Mouse (Mus musculus): ENCODE results near the gene Slc34a1. TPM values are rescaled to one million over a fixed set of nuclear protein-coding genes. Genes with fewer than 3 reads are reported as not detected.
"Not testable (repeated sequence)": the region's sequence is repeated elsewhere in the genome, so short reads cannot be mapped to it uniquely, and the experiment has no call there.

Slc34a1 gene
- polyA plus RNA-seq, 1 experiment from 2014 or later, result not detected

DNA sequence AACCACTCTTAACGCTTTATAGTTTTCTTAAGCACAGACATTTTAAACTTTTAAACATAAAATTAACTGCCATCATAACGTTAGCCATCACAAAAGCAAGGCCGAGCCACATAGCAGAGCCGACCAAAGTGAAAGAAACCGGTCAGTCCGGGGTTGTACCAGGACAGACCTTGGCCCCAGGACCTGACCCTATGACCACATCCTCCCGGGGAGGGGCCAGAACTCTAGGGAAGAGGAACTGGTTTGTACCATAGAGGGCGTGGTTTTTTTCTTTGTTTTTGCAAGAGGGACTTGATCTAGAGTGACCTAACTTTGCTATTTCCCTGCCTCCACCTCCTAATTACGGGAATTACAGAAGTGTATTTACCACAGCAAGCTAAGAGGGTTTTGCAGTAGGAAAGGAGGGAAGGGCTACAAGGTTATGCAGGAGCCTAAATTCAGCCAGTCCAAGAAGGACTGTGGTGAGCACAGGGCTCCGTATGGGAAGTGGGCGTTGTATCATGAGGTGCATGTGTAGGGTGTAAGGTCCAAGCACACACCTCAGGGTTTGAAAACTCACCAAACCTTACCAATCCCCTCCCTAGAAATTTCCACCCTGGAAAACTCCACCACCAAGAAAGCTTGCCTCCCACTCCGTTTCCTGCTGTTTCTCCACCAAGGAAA is 31.4 kb downstream of the Slc34a1 start:
- no peak for ATAC-seq (ENCODE audit: low FRiP score)
- no peaks in the 10 kb centered on the region for H3K36me3 ChIP-seq
- no peak overlapping the region for H3K4me3 ChIP-seq
- H3K9me3 ChIP-seq, result peaks cover 5% of the 10 kb centered on the region; the same call in 1 of the 2 replicates
- no peaks in the 10 kb centered on the region for H3K4me1 ChIP-seq (replicated peaks)
- no peak overlapping the region for H3K4me2 ChIP-seq
- 0 out of 2 replicates have a peak, but pooled peaks cover 6% of the 10 kb centered on the region for H3K27me3 ChIP-seq
- no peak overlapping the region for H3K27ac ChIP-seq
- no peak overlapping the region for H3K9ac ChIP-seq
- 75% methylated on average over 12 of the region's 12 CpGs for WGBS

DNA sequence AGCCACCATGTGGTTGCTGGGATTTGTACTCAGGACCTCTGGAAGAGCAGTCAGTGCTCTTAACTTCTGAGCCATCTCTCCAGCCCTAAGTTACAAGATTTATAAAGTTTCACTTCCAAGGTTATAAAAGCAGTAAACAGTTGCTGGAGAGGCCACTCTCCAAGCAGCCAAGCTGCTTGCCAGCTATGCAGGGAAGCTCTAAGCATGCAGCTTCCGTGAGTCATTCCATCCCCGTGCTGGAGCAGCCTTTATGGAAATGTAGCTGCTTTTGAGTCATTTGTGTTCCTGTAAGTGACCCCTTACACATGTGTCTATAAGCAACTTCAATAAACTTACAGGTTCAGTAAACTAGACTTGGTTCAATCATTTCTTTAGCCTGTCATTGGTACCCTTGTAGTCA is 32.6 kb downstream of the Slc34a1 start:
- 91% methylated on average over 2 of the region's 2 CpGs for WGBS
- Histone ChIP-seq H3K27me3 (0 out of 2 replicates have a peak, but pooled peaks cover 6% of the 10 kb centered on the region), H3K4me2 (no peak overlapping the region), H3K9ac (no peak overlapping the region), H3K9me3 (peaks cover 5% of the 10 kb centered on the region; the same call in 1 of the 2 replicates), H3K4me1 (replicated peaks) (no peaks in the 10 kb centered on the region), H3K27ac (no peak overlapping the region), H3K4me3 (no peak overlapping the region), H3K36me3 (no peaks in the 10 kb centered on the region)
- no peak for ATAC-seq (ENCODE audit: low FRiP score)

DNA sequence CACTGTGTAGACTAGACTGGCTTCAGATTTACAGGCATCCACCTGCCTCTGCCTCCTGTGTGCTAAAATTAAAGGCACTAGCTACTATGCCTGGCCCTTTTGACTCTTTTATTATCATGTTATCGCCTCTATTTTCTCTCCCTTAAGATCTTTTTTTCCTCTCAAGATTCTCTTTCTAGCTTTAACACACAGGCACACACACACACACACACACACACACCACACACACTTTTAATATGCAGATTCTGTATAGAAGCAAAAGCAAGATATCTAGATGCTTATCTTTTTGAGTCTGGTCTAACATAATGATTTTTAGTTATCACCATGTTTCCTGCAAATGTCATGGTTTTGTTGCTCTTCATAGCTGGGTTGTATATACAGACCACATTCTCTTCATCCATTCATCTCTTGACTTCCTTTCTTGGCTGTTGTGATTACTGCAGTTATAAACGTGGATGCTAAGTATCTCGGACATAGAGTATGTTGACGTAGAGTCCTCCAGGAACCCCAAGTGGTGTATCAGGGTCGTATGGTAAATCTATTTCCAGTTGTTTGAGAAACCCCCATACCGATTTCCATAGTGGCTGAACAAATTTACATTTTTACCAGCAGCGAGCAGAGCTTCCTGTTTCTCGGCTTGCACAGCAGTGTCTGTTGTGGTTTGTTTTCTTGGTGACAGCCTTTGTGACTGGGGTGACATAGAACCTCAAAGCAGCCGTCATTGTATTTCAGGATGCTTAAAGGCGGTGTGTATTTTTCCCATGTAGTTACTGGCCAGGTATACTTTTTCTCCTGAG is 34.1 kb downstream of the Slc34a1 start:
- no peak overlapping the region for H3K27ac ChIP-seq
- H3K9me3 ChIP-seq, result peaks cover 5% of the 10 kb centered on the region; the same call in 1 of the 2 replicates
- ATAC-seq (ENCODE audit: low FRiP score), result no peak
- no peak overlapping the region for H3K9ac ChIP-seq
- no peak overlapping the region for H3K4me3 ChIP-seq
- no peak overlapping the region for H3K4me2 ChIP-seq
- H3K4me1 ChIP-seq (replicated peaks), result no peaks in the 10 kb centered on the region
- H3K27me3 ChIP-seq, result no peaks in the 10 kb centered on the region
- H3K36me3 ChIP-seq, result no peaks in the 10 kb centered on the region
- 74% methylated on average over 10 of the region's 10 CpGs for WGBS

DNA sequence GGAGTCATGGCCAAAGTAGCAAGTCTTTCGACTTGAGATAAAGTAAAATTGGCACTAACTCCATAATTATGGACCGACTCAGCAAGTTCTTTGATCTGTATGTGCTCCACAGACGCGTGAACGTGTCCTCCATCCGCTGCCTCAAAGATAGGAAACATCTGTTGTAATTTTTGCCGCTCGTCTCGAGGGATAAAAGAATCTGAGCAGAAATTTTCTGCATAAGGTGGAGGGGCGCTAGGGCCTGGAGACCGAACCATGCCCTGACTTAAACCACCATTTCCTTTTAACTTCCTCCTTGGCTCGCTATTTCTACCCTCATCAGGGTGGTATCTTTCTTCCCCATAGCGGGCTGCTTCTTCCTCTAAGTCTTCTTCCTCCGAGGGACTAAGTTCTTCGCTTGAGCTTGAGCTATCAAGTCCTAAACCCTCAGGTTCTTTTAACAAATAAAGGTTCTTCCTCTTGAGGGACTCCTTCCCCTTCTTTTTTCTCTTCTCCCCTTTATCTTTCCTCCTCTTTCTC is 39.2 kb downstream of the Slc34a1 start:
- not testable (repeated sequence) for H3K9ac ChIP-seq; ATAC-seq (ENCODE audit: low FRiP score); H3K36me3 ChIP-seq; H3K27ac ChIP-seq; H3K4me1 ChIP-seq (replicated peaks); H3K4me3 ChIP-seq; H3K27me3 ChIP-seq; H3K4me2 ChIP-seq
- peaks cover 12% of the 10 kb centered on the region for H3K9me3 ChIP-seq
- WGBS, result 93% methylated on average over 15 of the region's 15 CpGs

DNA sequence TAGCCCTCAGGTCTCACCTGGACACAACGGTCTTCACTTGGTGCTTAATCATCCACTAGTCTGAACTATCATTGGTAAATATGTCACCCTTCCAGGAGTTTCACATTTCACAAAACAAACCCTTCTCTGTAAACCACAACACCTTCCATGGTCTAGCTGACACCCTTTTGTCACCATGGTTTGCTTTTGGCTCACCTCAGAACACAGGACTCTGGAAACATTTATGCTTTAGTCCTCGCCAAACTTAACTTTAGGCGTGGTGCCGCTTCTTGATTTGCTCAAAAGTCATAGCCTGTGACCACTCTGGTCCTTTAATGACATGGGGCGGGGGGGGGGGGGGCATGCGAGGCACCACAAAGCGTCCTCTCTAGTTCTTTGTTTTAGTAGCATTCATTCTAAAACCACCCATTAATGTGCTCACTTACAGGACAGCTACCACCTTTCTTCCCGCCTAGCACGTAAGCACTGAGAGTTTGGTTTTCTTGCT is 45.9 kb downstream of the Slc34a1 start:
- peak overlapping the region; percentile 80 for H3K4me3 ChIP-seq
- H3K27ac ChIP-seq, result peak overlapping the region; percentile 96
- 42% methylated on average over 9 of the region's 9 CpGs for WGBS
- ATAC-seq (ENCODE audit: low FRiP score), result no peak
- H3K4me2 ChIP-seq, result peak overlapping the region; percentile 65
- H3K36me3 ChIP-seq, result no peaks in the 10 kb centered on the region
- peak overlapping the region; percentile 71 for H3K9ac ChIP-seq
- H3K4me1 ChIP-seq (replicated peaks), result peaks cover 38% of the 10 kb centered on the region
- H3K9me3 ChIP-seq, result no peaks in the 10 kb centered on the region
- H3K27me3 ChIP-seq, result no peaks in the 10 kb centered on the region

DNA sequence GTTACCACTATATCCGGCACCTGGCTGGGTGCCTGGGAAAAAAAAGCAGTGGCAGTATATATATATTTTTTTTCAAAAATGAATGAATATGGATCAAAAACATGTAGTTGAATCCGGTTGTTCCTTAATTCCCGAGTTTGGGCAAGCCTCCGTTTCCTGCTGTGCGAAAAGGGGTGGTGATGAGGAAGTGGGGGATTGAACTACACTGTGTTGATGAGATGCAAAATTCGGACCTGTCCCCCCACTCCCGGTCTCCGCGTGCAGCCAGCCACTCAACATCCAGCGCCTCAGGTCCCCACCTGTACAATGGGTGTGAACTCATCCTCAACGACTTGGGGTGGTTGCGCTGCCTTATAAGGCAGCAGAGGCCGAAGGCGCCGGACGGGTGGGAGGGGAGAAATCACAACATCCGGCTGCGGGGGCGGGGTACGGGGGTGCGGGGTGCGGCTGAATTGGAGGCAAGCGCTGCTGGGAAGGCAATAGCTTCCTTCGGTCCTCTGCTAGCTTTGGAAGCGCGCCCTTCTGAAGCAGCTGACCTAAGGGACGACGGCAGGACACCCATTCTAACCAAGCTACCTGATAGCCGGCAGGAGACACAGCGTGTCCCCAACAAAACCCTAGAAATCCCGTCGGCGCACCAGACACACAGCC is 46.4 kb downstream of the Slc34a1 start:
- peak overlapping the region; percentile 71 for H3K9ac ChIP-seq
- H3K9me3 ChIP-seq, result no peaks in the 10 kb centered on the region
- H3K27ac ChIP-seq, result peak overlapping the region; percentile 96
- ATAC-seq (ENCODE audit: low FRiP score), result peak; percentile 78
- peak overlapping the region; percentile 80 for H3K4me3 ChIP-seq
- 0 out of 2 replicates have a peak, but pooled peaks cover 3% of the 10 kb centered on the region for H3K36me3 ChIP-seq
- peaks cover 38% of the 10 kb centered on the region for H3K4me1 ChIP-seq (replicated peaks)
- no peaks in the 10 kb centered on the region for H3K27me3 ChIP-seq
- H3K4me2 ChIP-seq, result peak overlapping the region; percentile 65
- 1% methylated on average over 33 of the region's 33 CpGs for WGBS

- Histone ChIP-seq H3K4me1 (replicated peaks) (peaks cover 38% of the 10 kb centered on the region), H3K9me3 (no peaks in the 10 kb centered on the region), H3K4me2 (peak within 1 kb of the TSS; percentile 93), H3K9ac (peak within 1 kb of the TSS; percentile 95), H3K27ac (peak within 1 kb of the TSS; percentile 96), H3K4me3 (peak within 1 kb of the TSS; percentile 80), H3K27me3 (no peaks in the 10 kb centered on the region), H3K36me3 (peaks cover 7% of the 10 kb centered on the region)
- peak; percentile 97 for ATAC-seq (ENCODE audit: low FRiP score)
- under 1% methylated on average over 31 of the region's 35 CpGs for WGBS
These were observed 46.9 kb downstream of the Slc34a1 start, which contains the start of gene Grk6 for GRCm38 (mm10) chr13:55444937-55445315. Grk6 (plus strand) TSS chr13:55445072.

DNA sequence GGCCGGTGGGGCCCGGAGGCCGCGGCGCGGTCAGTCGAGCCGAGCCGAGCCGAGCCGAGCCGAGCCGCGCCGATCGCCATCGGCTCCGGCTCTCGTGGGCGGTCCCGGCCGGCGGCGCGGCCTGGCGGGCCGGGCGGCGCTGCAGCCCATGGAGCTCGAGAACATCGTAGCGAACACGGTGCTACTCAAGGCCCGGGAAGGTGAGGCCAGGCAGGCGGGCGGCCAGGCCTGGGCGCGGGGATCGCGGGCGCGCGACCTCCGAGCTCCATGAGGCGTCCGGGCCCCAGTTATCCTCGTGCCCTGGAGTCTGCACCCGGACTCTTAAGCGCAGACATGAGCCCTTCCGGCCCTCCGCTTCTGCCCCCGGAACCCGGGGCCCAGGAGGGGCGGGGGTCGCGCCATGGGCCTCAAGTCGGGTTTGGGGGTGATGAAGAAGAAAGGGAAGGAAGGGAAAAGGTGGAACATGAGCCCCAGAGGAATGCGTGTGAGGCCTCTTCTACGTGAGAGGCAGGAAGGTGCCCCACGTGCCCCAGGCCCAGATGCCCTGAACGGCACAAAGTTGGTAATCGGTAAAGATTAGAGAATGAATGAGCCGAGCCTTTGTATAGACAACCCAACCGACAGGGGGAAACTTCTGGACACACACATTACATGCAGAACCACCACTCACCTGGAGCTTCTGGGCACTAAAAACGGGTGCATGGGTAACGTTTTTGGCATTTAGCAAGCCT is 47.5 kb downstream of the Slc34a1 start:
- H3K4me2 ChIP-seq, result peak overlapping the region; percentile 93
- H3K9ac ChIP-seq, result peak overlapping the region; percentile 95
- H3K27ac ChIP-seq, result peak overlapping the region; percentile 96
- no peaks in the 10 kb centered on the region for H3K27me3 ChIP-seq
- under 1% methylated on average over 65 of the region's 66 CpGs for WGBS
- H3K4me3 ChIP-seq, result peak overlapping the region; percentile 80
- no peaks in the 10 kb centered on the region for H3K9me3 ChIP-seq
- ATAC-seq (ENCODE audit: low FRiP score), result no peak; the same call in 1 of the 2 replicates
- H3K4me1 ChIP-seq (replicated peaks), result peaks cover 38% of the 10 kb centered on the region
- H3K36me3 ChIP-seq, result peaks cover 13% of the 10 kb centered on the region

DNA sequence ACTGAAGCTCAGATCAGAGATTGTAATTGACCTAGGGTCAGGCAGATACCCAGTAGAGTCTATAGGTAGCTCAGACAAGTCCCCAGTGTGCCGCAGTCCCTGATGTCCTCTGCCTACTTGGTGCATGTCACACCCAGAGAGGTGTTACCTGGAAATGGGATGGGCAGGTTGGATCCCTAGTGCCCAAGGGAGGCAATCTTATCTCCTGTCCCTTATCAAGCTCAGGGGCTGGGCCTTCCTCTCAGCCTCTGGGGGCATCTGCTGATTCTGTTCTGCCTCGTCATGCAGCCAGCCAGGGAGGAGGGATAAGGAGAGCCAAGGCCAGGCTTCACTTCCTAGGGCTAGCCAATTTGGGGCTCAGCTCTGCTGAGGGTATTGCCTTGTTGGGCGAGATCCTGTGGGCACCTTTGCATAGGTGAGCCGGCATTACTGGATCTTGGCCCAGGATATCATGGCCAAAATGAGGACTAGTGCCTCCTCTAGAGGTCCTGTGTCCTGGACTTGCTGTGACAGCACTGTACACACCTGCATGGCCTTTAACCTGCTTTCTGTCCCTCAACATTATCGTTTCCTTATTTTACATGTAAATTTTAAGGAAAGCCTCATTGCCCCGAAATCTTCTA is 48.6 kb downstream of the Slc34a1 start:
- H3K27ac ChIP-seq, result no peak overlapping the region
- peaks cover 38% of the 10 kb centered on the region for H3K4me1 ChIP-seq (replicated peaks)
- peaks cover 24% of the 10 kb centered on the region for H3K36me3 ChIP-seq
- H3K9me3 ChIP-seq, result no peaks in the 10 kb centered on the region
- 83% methylated on average over 6 of the region's 6 CpGs for WGBS
- H3K4me3 ChIP-seq, result peak overlapping the region; percentile 80
- ATAC-seq (ENCODE audit: low FRiP score), result no peak
- H3K27me3 ChIP-seq, result no peaks in the 10 kb centered on the region
- peak overlapping the region; percentile 93 for H3K4me2 ChIP-seq
- peak overlapping the region; percentile 95 for H3K9ac ChIP-seq

- peaks cover 34% of the 10 kb centered on the region for H3K36me3 ChIP-seq
- peaks cover 38% of the 10 kb centered on the region for H3K4me1 ChIP-seq (replicated peaks)
- H3K27me3 ChIP-seq, result no peaks in the 10 kb centered on the region
- H3K9me3 ChIP-seq, result no peaks in the 10 kb centered on the region
- H3K9ac ChIP-seq, result peak overlapping the region; percentile 95; the same call in 1 of the 2 replicates
- no peak overlapping the region for H3K4me2 ChIP-seq
- H3K27ac ChIP-seq, result no peak overlapping the region
- no peak for ATAC-seq (ENCODE audit: low FRiP score)
- H3K4me3 ChIP-seq, result no peak overlapping the region
- WGBS, result 66% methylated on average over 3 of the region's 3 CpGs
These were observed 49.6 kb downstream of the Slc34a1 start for GRCm38 (mm10) chr13:55447543-55447943.

GRCm38 (mm10) chr13:55448131-55448530 is 50.1 kb downstream of the Slc34a1 start:
- WGBS, result 95% methylated on average over 5 of the region's 5 CpGs
- no peak overlapping the region for H3K9ac ChIP-seq
- H3K27me3 ChIP-seq, result no peaks in the 10 kb centered on the region
- H3K4me1 ChIP-seq (replicated peaks), result peaks cover 38% of the 10 kb centered on the region
- H3K4me2 ChIP-seq, result no peak overlapping the region
- no peaks in the 10 kb centered on the region for H3K9me3 ChIP-seq
- H3K27ac ChIP-seq, result no peak overlapping the region
- no peak for ATAC-seq (ENCODE audit: low FRiP score)
- H3K36me3 ChIP-seq, result peaks cover 39% of the 10 kb centered on the region
- no peak overlapping the region for H3K4me3 ChIP-seq
